Mouse (Mus musculus) fibroblast of lung, adult 2 months (primary cell): Measurements from ENCODE around the gene Borcs8.
A peak's percentile ranks its signal among the peaks of the same experiment; 100 is the strongest.

Experiments
- DNase-seq: peaks from one replicate; pipeline ENCODE4 v3.0.0-alpha.2; 2011; ENCODE audit warnings: low read depth

The Borcs8 gene

GRCm38 (mm10) chr8:70134086-70134485 is 5.2 kb upstream of the Borcs8 start:
- no peak for DNase-seq

- DNase-seq = no peak
Observed at GRCm38 (mm10) chr8:70134931-70135330, 4.4 kb upstream of the Borcs8 start.

GRCm38 (mm10) chr8:70136591-70136990 is 2.7 kb upstream of the Borcs8 start:
- no peak for DNase-seq

GRCm38 (mm10) chr8:70137890-70138289 is 1.4 kb upstream of the Borcs8 start:
- DNase-seq = no peak

- no peak for DNase-seq
Observed at GRCm38 (mm10) chr8:70139981-70140380, 682 bp downstream of the Borcs8 start.

- DNase-seq = no peak
Observed at GRCm38 (mm10) chr8:70147678-70148607, 8.6 kb downstream of the Borcs8 start.

GRCm38 (mm10) chr8:70150158-70150557 is 10.9 kb downstream of the Borcs8 start:
- no peak for DNase-seq

- DNase-seq = no peak
Observed at GRCm38 (mm10) chr8:70152537-70153257, 13.4 kb downstream of the Borcs8 start.

- no peak for DNase-seq
Observed at GRCm38 (mm10) chr8:70157240-70157800, 18.0 kb downstream of the Borcs8 start.

GRCm38 (mm10) chr8:70158069-70158853 is 19.0 kb downstream of the Borcs8 start:
- no peak for DNase-seq

GRCm38 (mm10) chr8:70159211-70159610 is 19.9 kb downstream of the Borcs8 start:
- no peak for DNase-seq

- no peak for DNase-seq
Observed at GRCm38 (mm10) chr8:70160015-70160414, 20.7 kb downstream of the Borcs8 start.

GRCm38 (mm10) chr8:70163316-70163715 is 24.0 kb downstream of the Borcs8 start:
- no peak for DNase-seq

- DNase-seq = no peak
Observed at GRCm38 (mm10) chr8:70166504-70167110, 27.3 kb downstream of the Borcs8 start.

GRCm38 (mm10) chr8:70170116-70170515 is 30.8 kb downstream of the Borcs8 start:
- DNase-seq = no peak

- no peak for DNase-seq
Observed at GRCm38 (mm10) chr8:70170748-70171147, 31.4 kb downstream of the Borcs8 start.

- DNase-seq = no peak
Observed at GRCm38 (mm10) chr8:70171240-70171639, 31.9 kb downstream of the Borcs8 start.

GRCm38 (mm10) chr8:70172043-70172681 is 32.9 kb downstream of the Borcs8 start, which contains the start of gene Tmem161a:
TSS of gene Tmem161a (plus strand) at chr8:70172356.
- peak; percentile 90 for DNase-seq

GRCm38 (mm10) chr8:70173320-70173719 is 34.0 kb downstream of the Borcs8 start:
- no peak for DNase-seq

GRCm38 (mm10) chr8:70174079-70174478 is 34.8 kb downstream of the Borcs8 start:
- DNase-seq = no peak

GRCm38 (mm10) chr8:70178231-70178630 is 38.9 kb downstream of the Borcs8 start:
- no peak for DNase-seq
